Mouse (Mus musculus) heart, embryonic 16.5 days (tissue): Measurements from ENCODE around the gene Coq10a. TPM values are rescaled to one million over a fixed set of nuclear protein-coding genes. Genes with fewer than 3 reads are reported as not detected.
A peak's percentile ranks its signal among the peaks of the same experiment; 100 is the strongest.

Experiments used
- ATAC-seq: fragments of 200-750 bp; cut with Nextera tagmentation; replicated peaks from 2 replicates; pipeline ENCODE4 v1.8.0; 2017; ENCODE audit warnings: moderate number of reproducible peaks; ENCODE audit not compliant: insufficient read depth, low FRiP score; ENCODE audit errors: extremely low read depth
- H3K27ac ChIP-seq: fragments of 300-500 bp; sonication (generic); 2 replicates; pipeline ENCODE4 v1.5.1; 2014; ENCODE audit warnings: mild to moderate bottlenecking, low read length, control low read depth, moderate library complexity
- H3K27me3 ChIP-seq: fragments of 300-500 bp; sonication (generic); 2 replicates; pipeline ENCODE4 v1.6.1; 2014; ENCODE audit warnings: low read length, mixed read lengths; ENCODE audit not compliant: control insufficient read depth, insufficient read depth
- H3K36me3 ChIP-seq: fragments of 300-500 bp; sonication (generic); 2 replicates; pipeline ENCODE4 v1.6.1; 2014; ENCODE audit not compliant: control insufficient read depth, insufficient read depth
- H3K4me1 ChIP-seq: fragments of 300-500 bp; sonication (generic); 2 replicates; pipeline ENCODE4 v1.6.1; 2014; ENCODE audit warnings: low read length, mixed read lengths; ENCODE audit not compliant: control insufficient read depth, insufficient read depth
- H3K4me2 ChIP-seq: fragments of 300-500 bp; sonication (generic); 2 replicates; pipeline ENCODE4 v1.6.1; 2014; ENCODE audit warnings: low read depth, mild to moderate bottlenecking, control low read depth, low read length
- H3K4me3 ChIP-seq: fragments of 300-500 bp; sonication (generic); 2 replicates; pipeline ENCODE4 v1.5.1; 2014; ENCODE audit warnings: mild to moderate bottlenecking, control low read depth, low read length
- H3K9ac ChIP-seq: fragments of 300-500 bp; sonication (generic); 2 replicates; pipeline ENCODE4 v1.6.1; 2014; ENCODE audit warnings: low read length, control low read depth
- H3K9me3 ChIP-seq: fragments of 300-500 bp; sonication (generic); replicated peaks from 2 replicates; pipeline ENCODE4 v1.6.1; 2016; ENCODE audit warnings: low read length; ENCODE audit not compliant: control insufficient read depth
- WGBS: fragments of 180-500 bp; shearing (Covaris S2); extraction: QIAGEN DNeasy Blood & Tissue Kit; methylation state at CpG from one replicate; pipeline ENCODE4 v1.1.7; 2014; 5-methylcytosine and 5-hydroxymethylcytosine counted together
- polyA plus RNA-seq: library from polyadenylated mRNA; unstranded; fragments of >200 nt; fragmentation: Nextera tagmentation; extraction: Ambion mirVana; gene quantifications from 2 replicates; pipeline ENCODE4 v1.2.1, GENCODE M21; 2015

The Coq10a gene
- 13.4 and 19.4 TPM in 2 replicates for polyA plus RNA-seq

GRCm38 (mm10) chr10:128368402-128369217 is at the start of gene Coq10a:
TSS of gene Coq10a (minus strand) at chr10:128368997.
- H3K4me1 ChIP-seq: peaks cover 18% of the 10 kb centered on the region
- peak within 1 kb of the TSS; percentile 85 for H3K9ac ChIP-seq
- H3K4me2 ChIP-seq: peak within 1 kb of the TSS; percentile 97
- WGBS: under 1% methylated on average over 78 of the region's 87 CpGs
- peak within 1 kb of the TSS; percentile 95 for H3K27ac ChIP-seq
- H3K9me3 ChIP-seq: no peaks in the 10 kb centered on the region
- no peaks in the 10 kb centered on the region for H3K27me3 ChIP-seq
- peaks cover 8% of the 10 kb centered on the region; the same call in 1 of the 2 replicates for H3K36me3 ChIP-seq
- ATAC-seq: peak; percentile 91
- peak within 1 kb of the TSS; percentile 85 for H3K4me3 ChIP-seq

GRCm38 (mm10) chr10:128414848-128415247 is 46.1 kb upstream of the Coq10a start:
- Histone ChIP-seq H3K4me3 (no peak overlapping the region), H3K27ac (no peak overlapping the region), H3K4me1 (peaks cover 26% of the 10 kb centered on the region), H3K36me3 (peaks cover 16% of the 10 kb centered on the region), H3K27me3 (no peaks in the 10 kb centered on the region), H3K4me2 (no peak overlapping the region), H3K9ac (no peak overlapping the region), H3K9me3 (no peaks in the 10 kb centered on the region)
- ATAC-seq: no peak
- WGBS: 67% methylated on average over 5 of the region's 5 CpGs

- ATAC-seq: no peak
- Histone ChIP-seq H3K36me3 (peaks cover 9% of the 10 kb centered on the region; the same call in 1 of the 2 replicates), H3K27me3 (no peaks in the 10 kb centered on the region), H3K9me3 (no peaks in the 10 kb centered on the region), H3K4me2 (peak overlapping the region; percentile 98; the same call in 1 of the 2 replicates), H3K4me3 (no peak overlapping the region; the same call in 1 of the 2 replicates), H3K4me1 (peaks cover 32% of the 10 kb centered on the region), H3K9ac (no peak overlapping the region), H3K27ac (no peak overlapping the region)
- WGBS: 56% methylated on average over 1 of the region's 1 CpGs
These were observed 44.3 kb upstream of the Coq10a start for GRCm38 (mm10) chr10:128413076-128413475.

GRCm38 (mm10) chr10:128412558-128412957 is 43.8 kb upstream of the Coq10a start:
- ATAC-seq: no peak
- Histone ChIP-seq H3K9ac (peak overlapping the region; percentile 90), H3K4me3 (peak overlapping the region; percentile 100), H3K27me3 (no peaks in the 10 kb centered on the region), H3K27ac (peak overlapping the region; percentile 98), H3K4me1 (peaks cover 32% of the 10 kb centered on the region), H3K4me2 (peak overlapping the region; percentile 98), H3K36me3 (peaks cover 12% of the 10 kb centered on the region; the same call in 1 of the 2 replicates), H3K9me3 (no peaks in the 10 kb centered on the region)
- 18% methylated on average over 1 of the region's 1 CpGs for WGBS

GRCm38 (mm10) chr10:128412055-128412381 is 43.2 kb upstream of the Coq10a start:
- peak overlapping the region; percentile 98 for H3K4me2 ChIP-seq
- H3K27ac ChIP-seq: peak overlapping the region; percentile 98
- H3K9me3 ChIP-seq: no peaks in the 10 kb centered on the region
- peaks cover 32% of the 10 kb centered on the region for H3K4me1 ChIP-seq
- peaks cover 12% of the 10 kb centered on the region; the same call in 1 of the 2 replicates for H3K36me3 ChIP-seq
- no peaks in the 10 kb centered on the region for H3K27me3 ChIP-seq
- H3K9ac ChIP-seq: peak overlapping the region; percentile 90
- ATAC-seq: peak; percentile 6
- H3K4me3 ChIP-seq: peak overlapping the region; percentile 100
- WGBS: under 1% methylated on average over 14 of the region's 14 CpGs

- H3K27me3 ChIP-seq: no peaks in the 10 kb centered on the region
- H3K4me3 ChIP-seq: peak within 1 kb of the TSS; percentile 100
- peak; percentile 88 for ATAC-seq
- WGBS: under 1% methylated on average over 49 of the region's 50 CpGs
- peak within 1 kb of the TSS; percentile 98 for H3K4me2 ChIP-seq
- H3K36me3 ChIP-seq: peaks cover 8% of the 10 kb centered on the region; the same call in 1 of the 2 replicates
- H3K9me3 ChIP-seq: no peaks in the 10 kb centered on the region
- H3K4me1 ChIP-seq: peaks cover 32% of the 10 kb centered on the region
- peak within 1 kb of the TSS; percentile 90 for H3K9ac ChIP-seq
- H3K27ac ChIP-seq: peak within 1 kb of the TSS; percentile 98
These were observed 42.6 kb upstream of the Coq10a start, which contains the start of the genes Nabp2 and Rnf41 for GRCm38 (mm10) chr10:128411211-128412054. TSS of gene Nabp2 (minus strand) at chr10:128411492. TSS of gene Rnf41 (plus strand) at chr10:128411657.

- Histone ChIP-seq H3K36me3 (peaks cover 6% of the 10 kb centered on the region; the same call in 1 of the 2 replicates), H3K9me3 (no peaks in the 10 kb centered on the region), H3K27ac (peak overlapping the region; percentile 98), H3K9ac (peak overlapping the region; percentile 90), H3K4me2 (peak overlapping the region; percentile 98), H3K4me1 (peaks cover 32% of the 10 kb centered on the region), H3K4me3 (peak overlapping the region; percentile 100), H3K27me3 (no peaks in the 10 kb centered on the region)
- WGBS: 23% methylated on average over 4 of the region's 4 CpGs
- ATAC-seq: no peak
These were observed 41.7 kb upstream of the Coq10a start for GRCm38 (mm10) chr10:128410560-128410845.

- Histone ChIP-seq H3K4me3 (peak overlapping the region; percentile 100), H3K27me3 (no peaks in the 10 kb centered on the region), H3K27ac (peak overlapping the region; percentile 98), H3K9me3 (no peaks in the 10 kb centered on the region), H3K4me1 (peaks cover 32% of the 10 kb centered on the region), H3K9ac (peak overlapping the region; percentile 90), H3K36me3 (peaks cover 6% of the 10 kb centered on the region; the same call in 1 of the 2 replicates), H3K4me2 (peak overlapping the region; percentile 98)
- peak; percentile 87 for ATAC-seq
- WGBS: 6% methylated on average over 36 of the region's 36 CpGs
These were observed 41.1 kb upstream of the Coq10a start for GRCm38 (mm10) chr10:128409692-128410559.
